Mouse (Mus musculus) frontal cortex, postnatal 25 days (tissue): ENCODE results near the gene 1700024P04Rik.
"Not testable (repeated sequence)": the region's sequence is repeated elsewhere in the genome, so short reads cannot be mapped to it uniquely, and the experiment has no call there.

ENCODE experiments used
- DNase-seq, 2 experiments: peaks; one replicate each; pipeline ENCODE4 v3.0.0; 2022; ENCODE audit warnings: low spot score in 2 of 2

The 1700024P04Rik gene

GRCm38 (mm10) chr13:98984465-98984864 is at the start of gene 1700024P04Rik:
1700024P04Rik (minus strand) TSS chr13:98984565.
- no peak for DNase-seq

GRCm38 (mm10) chr13:99031223-99032216 is 47.2 kb upstream of the 1700024P04Rik start:
- DNase-seq = no peak

GRCm38 (mm10) chr13:99030579-99031200 is 46.3 kb upstream of the 1700024P04Rik start:
- no peak for DNase-seq

GRCm38 (mm10) chr13:99025268-99025667 is 40.9 kb upstream of the 1700024P04Rik start:
- no peak for DNase-seq

GRCm38 (mm10) chr13:99022036-99022435 is 37.7 kb upstream of the 1700024P04Rik start:
- no peak for DNase-seq

GRCm38 (mm10) chr13:99021181-99021580 is 36.8 kb upstream of the 1700024P04Rik start:
- no peak for DNase-seq

GRCm38 (mm10) chr13:99019831-99020669 is 35.7 kb upstream of the 1700024P04Rik start:
- DNase-seq = no peak

GRCm38 (mm10) chr13:99018526-99019201 is 34.3 kb upstream of the 1700024P04Rik start:
- DNase-seq = no peak

GRCm38 (mm10) chr13:99016696-99017095 is 32.3 kb upstream of the 1700024P04Rik start:
- DNase-seq = no peak

GRCm38 (mm10) chr13:99012891-99013290 is 28.5 kb upstream of the 1700024P04Rik start:
- no peak for DNase-seq

GRCm38 (mm10) chr13:99008013-99008412 is 23.6 kb upstream of the 1700024P04Rik start:
- DNase-seq = no peak

GRCm38 (mm10) chr13:99006389-99007099 is 22.2 kb upstream of the 1700024P04Rik start:
- no peak for DNase-seq

- DNase-seq = not testable (repeated sequence)
Observed at GRCm38 (mm10) chr13:99001652-99002051, 17.3 kb upstream of the 1700024P04Rik start.

- no peak for DNase-seq
Observed at GRCm38 (mm10) chr13:98997025-98997424, 12.7 kb upstream of the 1700024P04Rik start.

- DNase-seq = no peak
Observed at GRCm38 (mm10) chr13:98977070-98977785, 7.1 kb downstream of the 1700024P04Rik start.

- DNase-seq = not testable (repeated sequence)
Observed at GRCm38 (mm10) chr13:98976022-98976421, 8.3 kb downstream of the 1700024P04Rik start.

- DNase-seq = no peak
Observed at GRCm38 (mm10) chr13:98972090-98972489, 12.3 kb downstream of the 1700024P04Rik start.

GRCm38 (mm10) chr13:98971641-98972040 is 12.7 kb downstream of the 1700024P04Rik start:
- DNase-seq = no peak

GRCm38 (mm10) chr13:98968517-98968916 is 15.8 kb downstream of the 1700024P04Rik start:
- DNase-seq = no peak

GRCm38 (mm10) chr13:98967942-98968341 is 16.4 kb downstream of the 1700024P04Rik start:
- no peak for DNase-seq
